Mouse (Mus musculus): Measurements from ENCODE around the gene Gm14190.
"Not testable (repeated sequence)": the region's sequence is repeated elsewhere in the genome, so short reads cannot be mapped to it uniquely, and the experiment has no call there.

Gm14190 gene

GRCm38 (mm10) chr11:99690463-99690862 is at the start of gene Gm14190:
TSS of gene Gm14190 (minus strand) at chr11:99690740.
- DNase-seq (ENCODE audit: low read depth in 2 of 2, low spot score in 2 of 2), result no peak

DNA sequence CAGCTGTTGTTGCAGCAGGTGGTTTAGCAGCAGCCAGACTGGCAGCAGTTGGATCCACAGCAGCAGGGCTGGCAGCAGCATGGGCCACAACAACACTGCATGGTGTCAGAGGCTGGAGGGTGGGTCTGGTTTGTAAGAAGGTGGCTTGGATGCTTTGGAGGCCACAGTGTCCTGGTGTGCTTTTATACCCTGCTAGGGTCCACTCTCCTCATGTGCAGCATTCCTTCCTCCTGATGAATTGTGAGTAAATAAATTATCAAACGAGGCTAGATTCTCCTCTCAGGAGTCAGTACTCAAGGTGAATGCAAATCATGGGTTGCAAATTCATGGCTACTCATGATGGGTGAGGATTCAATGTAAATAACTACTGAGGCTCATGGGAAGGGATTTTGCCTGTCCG is 43.6 kb upstream of the Gm14190 start, which contains the start of gene Gm14180:
Gene Gm14180, minus strand, starts transcription at position 101 of the 400 bp plus-strand sequence.
- DNase-seq (ENCODE audit: low read depth in 2 of 2, low spot score in 2 of 2), result no peak

DNA sequence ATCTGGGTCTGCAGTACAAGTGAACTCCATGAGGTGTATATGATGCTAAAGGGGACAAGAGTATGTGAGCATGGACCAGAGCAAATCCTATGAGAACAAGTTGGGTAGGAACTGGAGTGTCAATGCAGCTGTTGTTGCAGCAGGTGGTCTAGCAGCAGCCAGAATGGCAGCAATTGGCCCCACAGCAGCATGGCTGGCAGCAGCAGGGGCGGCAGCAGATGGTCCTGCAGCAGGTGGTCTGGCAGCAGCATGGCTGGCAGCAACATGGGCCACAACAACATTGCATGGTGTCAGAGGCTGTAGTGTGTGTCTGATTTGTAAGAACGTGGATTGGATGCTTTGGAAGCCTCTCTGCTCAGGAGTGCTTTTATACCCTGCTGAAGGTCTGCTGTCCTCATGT is 33.5 kb upstream of the Gm14190 start:
- no peak for DNase-seq (ENCODE audit: low read depth in 2 of 2, low spot score in 2 of 2)

DNA sequence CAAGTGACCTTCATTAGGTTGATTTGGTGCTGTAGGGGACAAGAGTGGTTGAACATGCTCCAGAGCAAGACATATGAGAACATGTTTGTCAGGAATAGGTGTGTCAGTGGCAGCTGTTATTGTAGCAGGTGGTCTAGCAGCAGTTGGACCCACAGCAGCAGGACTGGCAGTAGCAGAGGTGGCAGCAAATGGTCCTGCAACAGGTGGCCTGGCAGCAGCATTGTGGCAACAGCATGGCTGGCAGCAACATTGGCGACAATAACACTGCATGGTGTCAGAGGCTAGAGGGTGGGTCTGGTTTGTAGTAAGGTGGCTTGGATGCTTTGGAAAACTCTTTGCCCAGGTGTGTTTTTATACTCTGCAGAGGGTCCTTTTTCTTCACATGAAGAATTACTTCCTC is 28.2 kb upstream of the Gm14190 start:
- DNase-seq (ENCODE audit: low read depth in 2 of 2, low spot score in 2 of 2), result no peak

DNA sequence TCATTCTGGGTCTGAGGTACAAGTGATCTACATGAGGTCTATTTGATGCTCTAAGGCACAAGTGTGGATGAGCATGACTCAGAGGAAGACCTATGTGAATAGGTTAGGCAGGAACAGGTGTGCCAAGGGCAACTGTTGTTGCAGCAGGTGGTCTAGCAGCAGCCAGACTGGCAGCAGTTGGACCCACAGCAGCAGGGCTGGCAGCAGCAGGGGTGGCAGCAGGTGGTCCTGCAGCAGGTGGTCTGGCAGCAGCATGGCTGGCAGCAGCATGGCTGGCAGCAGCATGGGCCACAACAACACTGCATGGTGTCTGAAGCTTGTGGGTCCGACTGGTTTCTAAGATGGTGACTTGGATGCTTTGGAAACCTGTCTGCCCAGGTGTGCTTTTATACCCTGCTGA is 5.3 kb downstream of the Gm14190 start:
- DNase-seq (ENCODE audit: low read depth in 2 of 2, low spot score in 2 of 2), result not testable (repeated sequence)

- no peak for DNase-seq (ENCODE audit: low read depth in 2 of 2, low spot score in 2 of 2)
These were observed 7.1 kb downstream of the Gm14190 start for GRCm38 (mm10) chr11:99683481-99683880.

- DNase-seq (ENCODE audit: low read depth in 2 of 2, low spot score in 2 of 2), result no peak
These were observed 24.7 kb downstream of the Gm14190 start, which contains the start of gene Krtap4-6 for GRCm38 (mm10) chr11:99665860-99666259. TSS of gene Krtap4-6 (minus strand) at chr11:99665960.

- no peak for DNase-seq (ENCODE audit: low read depth in 2 of 2, low spot score in 2 of 2)
These were observed 27.7 kb downstream of the Gm14190 start for GRCm38 (mm10) chr11:99662802-99663201.

DNA sequence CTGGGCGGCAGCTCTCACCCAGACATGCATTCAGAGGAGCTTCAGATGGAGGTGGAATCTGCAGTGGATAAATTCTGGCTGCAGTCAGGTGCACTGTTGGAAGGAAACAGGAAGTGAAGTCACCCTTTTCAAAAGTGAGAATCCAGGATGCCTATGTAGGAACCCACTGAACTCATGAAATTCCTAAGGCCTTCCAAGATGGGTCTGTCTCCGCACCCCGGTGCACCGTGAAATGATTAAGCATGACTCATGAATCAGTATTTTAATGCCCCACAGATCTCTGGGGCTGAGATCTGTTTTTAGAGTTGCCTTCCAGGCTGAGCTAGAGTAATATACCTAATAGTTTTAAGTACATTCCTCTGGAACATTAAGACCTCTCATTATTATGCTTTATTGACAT is 31.3 kb downstream of the Gm14190 start:
- DNase-seq (ENCODE audit: low read depth in 2 of 2, low spot score in 2 of 2), result no peak

- not testable (repeated sequence) for DNase-seq (ENCODE audit: low read depth in 2 of 2, low spot score in 2 of 2)
These were observed 32.0 kb downstream of the Gm14190 start, which contains the start of gene Gm11563 for GRCm38 (mm10) chr11:99658467-99659010. TSS of gene Gm11563 (minus strand) at chr11:99658960.

DNA sequence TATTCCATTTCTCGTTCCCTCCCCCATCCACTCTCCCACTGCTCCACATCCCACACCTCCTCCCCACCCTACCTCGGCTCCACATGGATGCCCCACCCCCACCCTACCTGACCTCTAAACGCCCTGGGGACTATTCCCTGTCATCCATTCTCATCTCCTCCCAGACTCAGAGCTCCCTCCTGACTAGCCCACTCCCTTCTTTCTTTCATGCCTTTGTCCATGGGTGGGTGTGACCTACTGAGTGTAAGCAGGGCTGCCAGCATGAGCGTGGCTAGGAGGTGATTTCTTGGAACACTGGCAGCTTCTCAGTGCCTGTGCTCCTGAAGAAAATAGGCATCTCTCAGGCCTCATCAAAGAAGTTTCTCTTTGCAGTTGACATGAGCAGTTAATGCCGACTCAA is 33.5 kb downstream of the Gm14190 start:
- DNase-seq (ENCODE audit: low read depth in 2 of 2, low spot score in 2 of 2), result no peak

GRCm38 (mm10) chr11:99650136-99650535 is 40.4 kb downstream of the Gm14190 start, which contains the start of gene Gm11555:
TSS of gene Gm11555 (minus strand) at chr11:99650236.
- no peak for DNase-seq (ENCODE audit: low read depth in 2 of 2, low spot score in 2 of 2)

DNA sequence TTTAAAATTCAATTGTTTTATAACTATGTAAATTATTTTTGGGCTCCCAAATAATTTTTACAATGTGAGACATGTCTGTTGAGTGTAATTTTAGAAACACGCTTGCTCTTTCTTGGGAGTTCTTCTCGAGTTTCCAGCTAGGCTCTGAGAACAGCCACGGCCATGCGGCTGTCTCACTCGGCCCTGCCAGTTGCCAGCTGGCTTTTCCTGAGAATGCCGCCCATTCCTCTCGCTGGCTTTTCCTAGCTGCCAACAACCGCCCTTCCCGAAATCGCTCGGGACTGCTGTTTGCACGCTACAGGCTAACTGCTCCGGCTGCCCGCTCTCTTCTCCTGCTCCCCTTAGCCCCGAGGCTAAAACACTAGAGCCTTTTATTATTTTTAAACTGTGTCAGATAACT is 44.1 kb downstream of the Gm14190 start:
- no peak for DNase-seq (ENCODE audit: low read depth in 2 of 2, low spot score in 2 of 2)

DNA sequence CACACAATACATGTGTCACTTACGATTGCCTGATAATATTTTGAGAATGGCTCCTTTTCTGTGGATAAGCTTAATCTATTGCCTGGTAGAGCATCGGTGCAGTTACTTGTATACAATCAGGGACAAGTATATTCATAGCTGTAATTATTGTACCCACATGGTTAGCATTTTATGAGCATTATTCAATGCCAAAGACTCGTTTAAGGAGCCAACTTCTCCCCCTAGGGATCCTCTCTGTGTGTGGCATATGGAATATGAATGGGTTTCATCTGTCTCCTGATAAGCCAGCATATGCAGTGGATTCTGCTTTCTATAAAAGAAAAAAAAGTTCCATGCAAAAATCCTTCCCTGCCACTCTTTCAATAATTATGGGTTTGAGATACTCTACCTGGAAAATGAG is 46.2 kb downstream of the Gm14190 start:
- DNase-seq (ENCODE audit: low read depth in 2 of 2, low spot score in 2 of 2), result no peak

GRCm38 (mm10) chr11:99643635-99644139 is 46.9 kb downstream of the Gm14190 start, which contains the start of gene Krtap4-7:
TSS of gene Krtap4-7 (minus strand) at chr11:99644089.
- DNase-seq (ENCODE audit: low read depth in 2 of 2, low spot score in 2 of 2), result not testable (repeated sequence)

DNA sequence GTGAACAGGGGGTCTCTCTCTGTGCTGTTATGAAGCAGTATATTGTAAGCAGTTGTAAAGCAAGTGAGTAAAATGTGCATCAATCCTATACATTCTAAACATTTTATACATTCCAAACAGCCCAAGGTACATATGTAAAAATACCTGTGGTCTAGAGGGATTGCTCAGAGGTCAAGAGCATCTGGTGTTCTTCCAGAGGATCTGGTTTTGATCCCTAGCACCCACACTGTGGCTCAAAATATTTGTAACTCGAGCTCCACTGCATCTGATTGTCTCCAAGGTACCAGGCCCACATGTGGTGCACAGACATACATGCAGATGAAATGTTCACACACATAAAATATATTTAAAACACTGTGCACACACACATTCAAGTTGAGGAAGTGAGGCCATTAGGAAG is 49.6 kb downstream of the Gm14190 start:
- no peak for DNase-seq (ENCODE audit: low read depth in 2 of 2, low spot score in 2 of 2)
